ENCODE assay signal across 11 mouse cellular contexts in genomic region chr4:124575955-124576445, GRCm38 (mm10). TPM values are rescaled to one million over a fixed set of nuclear protein-coding genes. Genes with fewer than 3 reads are reported as not detected.
DNase-seq lines count a peak whose midpoint lies in the region; ATAC-seq lines count a peak whose summit lies in the region.
"Had no signal": no experiment of that assay in that cellular context is flagged by ENCODE, and none has a peak within 500 bp of the region (broad histone marks: within the 10 kb centered on the region; RNA-seq: fewer than 3 reads in every experiment).

No protein-coding gene starts in this region.

- 8% methylated on average over 7 of the region's 7 CpGs for WGBS in kidney, embryonic 14.5 days
- WGBS in embryonic facial prominence, embryonic 10.5 days: 2% methylated on average over 7 of the region's 7 CpGs
- 4% methylated on average over 7 of the region's 7 CpGs for WGBS in hindbrain, embryonic 13.5 days

- H3K27me3 ChIP-seq in kidney, embryonic 14.5 days (ENCODE audit: control insufficient read depth, insufficient read depth, low read length): peaks cover 43% of the 10 kb centered on the region
- H3K27me3 ChIP-seq in embryonic facial prominence, embryonic 10.5 days (replicated peaks; ENCODE audit: low read depth, poor library complexity, severe bottlenecking): peaks cover 71% of the 10 kb centered on the region
- peaks cover 79% of the 10 kb centered on the region for H3K27me3 ChIP-seq in hindbrain, embryonic 13.5 days

- peaks cover 5% of the 10 kb centered on the region; the same call in 1 of the 2 replicates for H3K4me1 ChIP-seq in kidney, embryonic 14.5 days (ENCODE audit: control insufficient read depth, insufficient read depth, low read length)
- H3K4me1 ChIP-seq in embryonic facial prominence, embryonic 10.5 days: peaks cover 20% of the 10 kb centered on the region
- H3K4me1 ChIP-seq in hindbrain, embryonic 13.5 days (replicated peaks): peaks cover 25% of the 10 kb centered on the region
- H3K4me1 ChIP-seq: megakaryocyte, embryonic 14.5 days had no signal

- DNase-seq in kidney, postnatal 25 days: no peak
- peak; percentile 33 for DNase-seq in embryonic facial prominence, embryonic 10.5 days (ENCODE audit: low spot score)
- DNase-seq in neural tube, embryonic 10.5 days (ENCODE audit: extremely low spot score, low spot score): peak; percentile 26
- DNase-seq in right cerebral cortex, postnatal 4 days: no peak
- no peak for DNase-seq in right cerebral cortex, adult 2 months (ENCODE audit: low spot score in 2 of 2)
- DNase-seq in adrenal gland, postnatal 4 days (ENCODE audit: low spot score in 2 of 2): no peak
- DNase-seq: cerebellum, adult 11-12 months; thymus, postnatal 25 days had no signal

- peak overlapping the region; percentile 90 for H3K4me2 ChIP-seq in kidney, embryonic 14.5 days (replicated peaks; ENCODE audit: low read depth, low read length)
- H3K4me2 ChIP-seq in hindbrain, embryonic 13.5 days: peak overlapping the region; percentile 95

- peak overlapping the region; percentile 45 for H3K4me3 ChIP-seq in kidney, embryonic 14.5 days (ENCODE audit: low read length)
- H3K4me3 ChIP-seq in embryonic facial prominence, embryonic 10.5 days: peak overlapping the region; percentile 70
- H3K4me3 ChIP-seq in hindbrain, embryonic 13.5 days: peak overlapping the region; percentile 50
- H3K4me3 ChIP-seq: megakaryocyte, embryonic 14.5 days had no signal

- no peak overlapping the region for H3K27ac ChIP-seq in kidney, embryonic 14.5 days (ENCODE audit: low read depth, low read length)
- H3K27ac ChIP-seq in embryonic facial prominence, embryonic 10.5 days (replicated peaks): no peak overlapping the region
- no peak overlapping the region for H3K27ac ChIP-seq in hindbrain, embryonic 13.5 days

- H3K36me3 ChIP-seq in kidney, embryonic 14.5 days (ENCODE audit: control insufficient read depth, insufficient read depth, low read length): no peaks in the 10 kb centered on the region
- no peaks in the 10 kb centered on the region for H3K36me3 ChIP-seq in embryonic facial prominence, embryonic 10.5 days (replicated peaks)
- no peaks in the 10 kb centered on the region for H3K36me3 ChIP-seq in hindbrain, embryonic 13.5 days

- no peaks in the 10 kb centered on the region for H3K9me3 ChIP-seq in kidney, embryonic 14.5 days (ENCODE audit: control insufficient read depth, low read length)
- H3K9me3 ChIP-seq in embryonic facial prominence, embryonic 10.5 days: no peaks in the 10 kb centered on the region
- H3K9me3 ChIP-seq in hindbrain, embryonic 13.5 days: no peaks in the 10 kb centered on the region

- ATAC-seq in kidney, embryonic 14.5 days (ENCODE audit: low FRiP score, low TSS enrichment): no peak
- no peak for ATAC-seq in hindbrain, embryonic 13.5 days (ENCODE audit: low FRiP score)

- H3K9ac ChIP-seq in kidney, embryonic 14.5 days (ENCODE audit: low read depth, low read length): no peak overlapping the region; the same call in 1 of the 2 replicates
- peak overlapping the region; percentile 77; the same call in 1 of the 2 replicates for H3K9ac ChIP-seq in hindbrain, embryonic 13.5 days

RNA-seq across cellular contexts. Expression of gene 3100002H09Rik, which starts 34.6 kb away (rescaled TPM):
- not detected in 2 replicates for polyA plus RNA-seq in kidney, embryonic 14.5 days (2014; fragmentation: Nextera tagmentation; extraction: Ambion mirVana)
- 0.24 TPM in 1 of 2 replicates, not detected in the other for polyA plus RNA-seq in embryonic facial prominence, embryonic 10.5 days (2016; fragmentation: Nextera tagmentation; extraction: Ambion mirVana)
- 1.00 TPM in 1 of 2 replicates, not detected in the other for polyA plus RNA-seq in hindbrain, embryonic 13.5 days (2015; fragmentation: Nextera tagmentation; extraction: Ambion mirVana)
- not detected for total RNA-seq in adrenal gland, postnatal 4 days (2021)

Comparison
In these comparisons a context has a peak if more than half of its experiments do, and no peak if none do; other contexts are left out.
1. DNase-seq: peak in embryonic facial prominence, embryonic 10.5 days (single experiment) and neural tube, embryonic 10.5 days (single experiment); none in kidney, postnatal 25 days (0 of 2), right cerebral cortex, postnatal 4 days (single experiment), right cerebral cortex, adult 2 months (0 of 2) and adrenal gland, postnatal 4 days (0 of 2).
2. Peak in every context shown above with its lines, with median percentiles within 50 percentile points of each other: H3K4me3 ChIP-seq.